Mouse (Mus musculus) retina, postnatal 7 days (tissue): ENCODE results near the gene Zbtb2.

Experiments used
- DNase-seq: peaks from one replicate; pipeline ENCODE4 v3.0.0-alpha.2; 2012; ENCODE audit warnings: low read depth, low spot score

The Zbtb2 gene

GRCm38 (mm10) chr10:4334039-4334683, 53.7 kb downstream of the Zbtb2 start:
- no peak for DNase-seq

GRCm38 (mm10) chr10:4333319-4333718, 54.6 kb downstream of the Zbtb2 start:
- no peak for DNase-seq

- no peak for DNase-seq
Measured at GRCm38 (mm10) chr10:4332228-4332979, 55.5 kb downstream of the Zbtb2 start.

GRCm38 (mm10) chr10:4327716-4328115, 60.2 kb downstream of the Zbtb2 start:
- no peak for DNase-seq

GRCm38 (mm10) chr10:4325562-4325961, 62.3 kb downstream of the Zbtb2 start:
- no peak for DNase-seq

GRCm38 (mm10) chr10:4323885-4324284, 64.0 kb downstream of the Zbtb2 start:
- DNase-seq = no peak
